Mouse (Mus musculus): Measurements from ENCODE around the gene Pdxk.
"Not testable (repeated sequence)": the region's sequence is repeated elsewhere in the genome, so short reads cannot be mapped to it uniquely, and the experiment has no call there.

The Pdxk gene

DNA sequence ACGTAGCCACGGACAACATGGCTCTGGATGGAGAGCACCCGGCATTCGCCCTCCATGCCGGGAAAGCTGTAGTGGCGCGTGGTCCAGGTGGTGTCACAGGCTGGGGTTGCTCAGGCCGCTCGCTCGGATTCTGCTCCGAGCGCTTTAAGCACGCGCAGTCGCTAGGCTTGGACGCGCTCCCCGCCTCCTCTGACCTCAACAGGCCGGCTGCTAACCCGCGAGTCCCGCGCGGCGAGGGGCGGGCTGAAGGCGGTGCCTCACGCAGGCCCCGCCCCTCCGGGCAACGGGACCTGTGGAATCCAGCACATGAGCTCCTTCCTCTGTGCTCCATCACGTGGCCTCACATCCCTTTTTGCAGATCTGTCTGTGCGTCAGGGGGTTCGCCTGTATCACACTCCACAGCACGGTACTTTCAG lies at the start of gene Pdxk:
Pdxk (minus strand) TSS at position 184 of the 416 bp plus-strand sequence.
- peak; percentile 91 to 96 for DNase-seq

DNA sequence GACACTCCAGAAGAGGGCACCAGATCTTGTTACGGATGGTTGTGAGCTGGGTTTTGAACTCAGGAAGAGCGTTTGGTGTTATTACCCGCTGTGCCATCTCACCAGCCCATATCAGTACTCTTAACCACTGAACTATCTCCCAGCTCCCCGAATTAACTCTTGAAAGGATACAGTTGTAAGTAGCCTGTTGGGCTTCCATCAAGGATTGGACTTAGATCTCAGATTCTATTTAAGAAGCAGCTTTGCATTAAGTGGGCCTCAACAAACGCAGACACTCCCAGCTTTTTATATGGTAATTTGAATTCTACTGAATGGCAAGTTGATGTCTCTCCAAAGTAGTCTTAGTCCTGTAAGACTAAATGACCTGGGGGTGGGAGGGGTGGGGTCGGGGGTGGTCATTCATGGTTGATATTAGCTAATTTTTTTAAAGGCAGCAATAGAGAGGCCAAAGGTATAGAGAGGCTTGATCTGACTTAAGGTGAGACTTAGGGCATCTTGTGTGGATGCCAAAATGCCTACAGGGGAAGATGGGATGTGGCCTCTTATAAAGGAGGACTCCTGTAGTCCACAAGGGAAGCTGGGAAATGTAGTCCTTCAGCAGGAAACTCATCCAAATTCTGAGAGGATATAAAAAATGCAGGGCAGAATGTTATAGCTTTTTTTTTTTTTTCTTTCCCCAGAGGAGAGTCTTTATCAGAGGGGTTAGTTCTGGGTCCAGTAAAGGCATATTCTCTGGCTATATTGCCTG lies 38.4 kb upstream of the Pdxk start:
- no peak for DNase-seq

- peak; percentile 89 to 91 for DNase-seq
These were observed 22.8 kb upstream of the Pdxk start for GRCm38 (mm10) chr10:78487431-78488086.

- no peak for DNase-seq
These were observed 22.1 kb upstream of the Pdxk start for GRCm38 (mm10) chr10:78486871-78487270.

DNA sequence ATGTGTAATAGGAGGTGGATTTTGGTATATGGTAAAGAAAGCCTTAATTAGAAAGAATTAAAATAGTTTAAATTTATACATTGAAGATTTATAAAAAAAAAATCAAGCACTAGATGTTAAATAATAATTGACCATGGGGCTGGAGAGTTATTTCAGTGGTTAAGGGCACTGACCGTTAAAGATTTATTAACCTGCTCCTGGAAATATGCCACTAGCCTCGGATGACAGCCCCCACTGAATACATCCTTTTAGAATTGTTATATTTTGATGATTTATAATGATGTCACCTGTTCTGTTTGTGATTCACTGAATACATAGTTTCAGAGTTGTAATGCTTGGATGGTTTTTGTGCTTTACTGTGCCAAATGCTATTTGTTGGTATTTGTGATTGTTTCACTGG lies 20.6 kb upstream of the Pdxk start:
- not testable (repeated sequence) for DNase-seq

- peak; percentile 63 to 75 for DNase-seq
These were observed 17.2 kb upstream of the Pdxk start for GRCm38 (mm10) chr10:78481928-78482499.

DNA sequence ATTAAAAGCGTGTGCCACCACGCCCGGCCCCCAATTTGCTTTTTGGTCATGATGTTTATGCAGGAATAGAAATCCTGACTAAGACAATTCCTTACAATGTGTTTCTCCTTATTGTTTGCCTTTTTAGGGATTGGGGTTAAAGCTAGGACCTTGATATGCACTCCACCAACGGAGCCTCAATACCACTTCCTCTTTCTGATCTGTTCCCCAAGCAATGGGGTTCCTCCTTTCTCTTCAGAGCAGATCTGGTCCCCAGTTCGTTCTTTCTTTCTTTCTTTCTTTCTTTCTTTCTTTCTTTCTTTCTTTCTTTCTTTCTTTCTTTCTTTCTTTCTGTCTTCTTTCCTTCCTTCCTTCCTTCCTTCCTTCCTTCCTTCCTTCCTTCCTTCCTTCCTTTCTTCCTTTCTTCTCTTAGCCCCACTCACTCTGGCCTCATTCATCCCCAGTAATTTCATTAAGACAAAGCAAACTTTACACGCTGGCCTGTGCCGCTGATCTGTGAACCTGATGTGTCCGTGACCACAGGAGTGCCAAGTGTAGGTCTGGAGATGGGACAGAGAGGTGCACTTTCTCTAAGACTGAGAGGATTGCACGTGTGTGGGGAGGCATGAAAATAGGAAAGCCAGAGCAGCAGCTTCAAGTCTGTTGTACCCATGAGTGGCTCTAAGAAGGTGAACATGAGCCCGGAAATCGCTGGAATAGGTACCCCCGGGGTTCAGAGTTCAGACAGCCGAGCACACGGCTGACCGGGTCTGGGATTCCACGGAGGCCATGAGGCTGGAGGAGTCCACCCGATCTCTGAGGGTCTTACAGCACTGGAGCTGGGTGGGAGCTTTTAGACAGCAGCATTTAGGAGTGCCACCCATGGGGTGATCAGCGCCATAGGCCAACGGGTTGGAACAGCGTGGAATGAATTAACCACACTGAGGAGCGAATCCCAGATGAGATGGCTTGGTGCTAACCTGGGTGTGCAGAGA lies 16.5 kb upstream of the Pdxk start:
- DNase-seq = no peak

DNA sequence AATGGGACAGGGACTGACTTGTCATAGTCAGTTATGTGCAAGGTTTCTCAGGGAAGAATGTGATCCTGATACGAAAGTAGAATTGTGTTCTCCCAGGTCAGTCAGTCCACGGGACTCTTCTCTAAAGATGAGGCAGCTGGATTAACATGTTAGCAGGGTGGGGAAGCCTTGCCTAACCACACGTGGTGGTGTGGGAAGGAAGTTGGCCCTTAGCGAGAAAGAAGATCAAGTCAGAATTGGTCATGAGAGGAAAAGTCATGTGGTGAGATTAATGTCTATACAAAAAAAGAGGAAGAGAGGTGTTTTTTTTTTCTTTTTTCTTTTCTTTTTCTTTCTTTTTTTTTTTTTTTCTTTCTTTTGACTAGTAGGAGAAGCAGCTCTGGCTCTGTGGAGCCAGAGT lies 12.0 kb upstream of the Pdxk start:
- DNase-seq = no peak

DNA sequence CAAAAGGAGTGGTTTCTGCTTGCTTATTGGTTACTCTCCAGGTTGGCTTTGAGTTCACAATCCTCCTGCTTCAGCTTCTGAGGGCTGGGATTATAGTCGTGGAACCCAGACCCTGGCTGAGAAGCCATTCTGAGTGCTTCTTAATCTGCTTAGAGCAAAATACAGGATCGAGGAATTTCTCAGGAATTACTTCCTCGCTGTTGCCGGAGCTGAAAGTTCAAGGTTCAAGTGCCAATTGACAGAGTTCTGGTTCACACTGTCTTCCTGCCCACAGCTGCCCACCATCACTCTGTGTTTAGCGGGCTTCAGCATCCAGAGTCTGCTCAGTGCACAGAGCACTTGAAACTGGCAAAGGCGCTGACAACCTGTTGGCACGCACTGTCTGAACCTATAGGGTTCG lies 10.0 kb upstream of the Pdxk start:
- no peak for DNase-seq

GRCm38 (mm10) chr10:78473434-78473833 lies 8.7 kb upstream of the Pdxk start:
- DNase-seq = no peak

DNA sequence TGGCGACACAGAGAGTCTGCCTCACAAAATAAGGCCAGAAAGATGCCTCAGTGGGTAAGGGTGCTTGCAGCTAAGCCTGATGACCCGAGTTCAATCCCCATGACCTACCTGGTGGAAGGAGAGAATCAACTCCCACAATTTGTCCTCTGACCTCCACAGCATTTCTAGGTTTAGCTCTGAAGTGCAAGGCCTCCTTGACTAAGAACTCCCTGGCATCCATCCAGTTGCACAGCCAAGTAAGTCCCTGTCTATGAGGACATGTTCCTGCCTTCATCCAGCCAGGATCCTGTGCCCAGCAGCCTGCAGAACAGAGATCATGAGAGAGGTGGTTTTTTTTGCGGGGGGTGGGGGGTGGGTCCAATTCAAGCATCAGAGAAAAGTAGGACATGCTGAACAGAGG lies 7.3 kb upstream of the Pdxk start:
- no peak for DNase-seq

GRCm38 (mm10) chr10:78470582-78471313 lies 6.0 kb upstream of the Pdxk start:
- peak; percentile 37 to 61 for DNase-seq

DNA sequence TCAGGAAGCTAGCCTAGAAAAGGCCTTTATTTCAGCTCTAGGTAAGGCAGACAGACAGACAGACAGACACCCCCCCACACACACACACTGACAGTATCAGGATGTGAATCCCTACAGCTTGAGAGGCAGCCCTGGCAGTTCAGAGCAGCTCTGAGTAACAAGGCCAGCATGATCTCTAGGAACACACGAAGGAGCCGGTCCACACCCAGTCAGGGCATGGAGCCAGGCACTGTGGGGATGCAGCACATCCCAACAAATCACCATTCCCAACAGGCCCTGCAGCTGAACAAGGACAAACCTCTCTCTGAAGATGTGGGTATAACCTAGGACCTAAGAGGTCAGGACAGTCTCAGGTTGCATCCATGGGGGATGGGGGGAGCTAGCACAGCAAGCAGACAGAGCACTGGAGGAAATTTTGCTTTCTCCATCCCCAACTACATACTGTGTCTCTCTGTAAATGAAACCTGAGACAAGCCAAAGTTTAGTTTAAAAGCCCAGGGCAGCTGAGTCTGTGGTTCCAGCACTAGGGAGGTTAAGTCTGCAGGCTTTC lies 3.1 kb upstream of the Pdxk start:
- DNase-seq = peak in 1 of 2 experiments; percentile 32

DNA sequence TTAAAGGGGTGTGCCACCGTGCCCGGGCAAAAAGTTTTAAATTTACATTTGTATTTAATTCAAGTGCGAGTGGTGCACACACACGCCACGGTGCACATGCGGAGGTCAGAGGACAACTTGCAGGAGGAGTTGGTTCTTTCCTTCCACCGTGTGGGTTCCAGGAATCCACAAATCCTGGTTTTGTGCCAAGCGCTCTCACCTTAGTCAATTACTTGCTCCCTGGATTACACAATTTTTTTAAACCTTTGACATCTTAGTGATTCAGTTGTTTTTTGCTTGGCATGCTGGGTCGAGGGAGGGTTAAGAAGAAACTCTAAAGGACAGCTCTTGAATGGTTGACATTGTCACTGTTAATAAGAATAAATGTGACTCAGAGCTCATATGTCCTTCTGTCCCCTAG lies 1.9 kb upstream of the Pdxk start:
- peak in 1 of 2 experiments; percentile 26 for DNase-seq

DNA sequence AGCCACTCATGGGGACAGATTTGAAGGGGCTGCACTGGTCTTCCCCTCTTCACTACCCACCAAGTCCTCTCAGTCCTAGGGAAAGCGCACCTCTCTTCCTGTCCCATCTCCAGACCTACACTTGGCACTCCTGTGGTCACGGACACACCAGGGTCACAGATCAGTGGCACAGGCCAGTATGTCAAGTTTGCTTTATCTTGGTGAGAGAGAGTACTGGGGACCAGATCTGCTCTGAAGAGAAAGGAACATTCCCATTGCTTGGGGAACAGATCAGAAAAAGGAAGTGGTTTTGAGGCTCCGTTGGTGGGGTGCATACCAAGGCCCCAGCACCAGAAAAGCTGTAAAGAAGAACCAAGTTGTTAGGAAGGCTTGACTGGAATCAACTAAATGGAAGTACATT lies 697 bp upstream of the Pdxk start:
- DNase-seq = no peak

DNA sequence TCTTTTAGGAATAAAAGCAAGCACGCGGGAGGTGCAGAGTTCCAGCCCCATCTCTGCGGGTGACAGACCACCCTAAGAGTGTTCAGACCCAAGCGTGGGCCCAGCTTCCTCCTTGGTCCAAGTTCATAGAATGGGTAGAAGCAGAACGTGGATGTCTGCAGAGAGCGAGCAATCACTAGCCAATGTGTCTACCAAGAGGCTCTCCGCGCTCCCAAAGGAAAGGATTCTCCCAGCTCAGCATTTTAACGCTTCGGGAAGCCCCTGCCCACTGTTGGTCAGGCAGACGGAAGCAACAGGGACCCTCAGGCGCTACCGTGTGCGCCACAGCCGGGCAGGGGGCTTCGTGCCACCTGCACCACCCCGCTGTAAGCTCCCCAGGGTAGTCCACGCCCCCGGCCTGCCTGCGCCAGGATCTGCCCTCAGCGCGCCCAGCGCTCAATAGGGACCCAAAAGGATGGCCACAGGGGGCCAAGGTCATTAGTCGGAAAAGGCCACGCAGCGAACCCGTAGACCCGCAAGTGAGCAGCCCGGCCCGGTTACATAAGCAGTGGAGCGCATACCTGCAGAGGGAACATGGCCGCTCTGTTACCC lies 479 bp downstream of the Pdxk start:
- no peak for DNase-seq

GRCm38 (mm10) chr10:78463769-78464167 lies 1.0 kb downstream of the Pdxk start:
- DNase-seq = peak in 1 of 2 experiments; percentile 35

GRCm38 (mm10) chr10:78462945-78463768 lies 1.6 kb downstream of the Pdxk start:
- DNase-seq = peak in 1 of 2 experiments; percentile 41

- DNase-seq = no peak
These were observed 3.0 kb downstream of the Pdxk start for GRCm38 (mm10) chr10:78461767-78462166.

- peak; percentile 48 to 67 for DNase-seq
These were observed 4.3 kb downstream of the Pdxk start for GRCm38 (mm10) chr10:78460463-78460862.

Data from kidney, postnatal 4 days (tissue).